Mouse (Mus musculus) layer of hippocampus, adult 9-10 months (tissue): ENCODE measurements around the gene Ric3.
"Not testable (repeated sequence)": the region's sequence is repeated elsewhere in the genome, so short reads cannot be mapped to it uniquely, and the experiment has no call there.

Experiments used
- DNase-seq: peaks from one replicate; pipeline ENCODE4 v3.0.0; 2022; ENCODE audit warnings: low spot score

Ric3 gene

DNA sequence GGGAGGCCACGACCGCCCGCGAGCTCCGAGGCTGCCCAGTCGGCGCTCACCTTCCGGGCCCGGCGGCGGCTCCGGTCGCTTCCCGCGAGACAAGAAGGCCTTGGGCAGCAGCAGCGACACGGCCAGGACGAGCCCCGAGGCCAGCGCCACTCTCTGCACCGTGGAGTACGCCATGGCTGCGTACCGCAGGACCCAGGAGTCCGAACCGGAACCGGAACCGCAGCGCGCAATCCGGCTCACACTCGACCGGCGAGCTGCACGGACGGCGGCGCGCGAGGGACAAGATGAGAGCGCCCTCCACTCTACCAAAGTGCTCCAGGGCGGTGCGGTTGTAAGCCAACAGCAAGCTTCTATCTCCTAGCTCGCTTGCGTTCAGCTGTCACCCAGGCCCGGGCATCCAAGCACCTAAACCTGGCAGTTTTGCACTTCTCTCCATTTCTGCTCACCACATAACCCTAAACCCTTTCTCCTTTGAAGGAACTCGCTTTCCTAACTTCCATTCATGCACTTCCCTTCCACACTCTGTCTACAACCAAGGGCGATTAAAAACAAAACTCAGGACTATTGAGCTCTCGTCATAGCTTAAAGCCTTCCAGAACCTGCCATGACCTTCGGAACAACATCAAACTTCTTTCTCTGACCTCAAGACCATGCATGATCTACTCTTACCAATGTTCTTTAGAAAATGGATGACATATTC lies at the start of gene Ric3:
TSS of gene Ric3 (minus strand) at position 219 of the 700 bp plus-strand sequence.
- DNase-seq = peak; percentile 71

DNA sequence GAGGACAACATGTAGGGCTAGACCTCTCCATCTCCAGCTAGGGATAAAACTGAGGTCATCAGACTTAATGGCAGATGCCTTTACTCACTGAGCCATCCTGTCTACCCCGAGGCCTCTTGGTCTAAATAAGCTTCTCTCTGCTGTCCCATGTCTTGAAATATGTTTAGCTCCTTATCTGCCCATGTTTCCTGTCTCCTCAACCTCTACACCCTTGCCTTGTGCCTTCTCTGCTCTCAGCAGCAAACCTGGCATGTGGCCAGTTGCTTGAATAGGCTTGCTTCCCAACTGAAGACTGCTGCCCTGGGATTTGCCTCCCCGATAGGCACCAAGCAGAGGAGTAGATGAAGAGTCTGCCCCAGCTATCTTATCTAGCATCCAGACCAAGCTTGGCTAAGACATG lies 48.4 kb upstream of the Ric3 start:
- DNase-seq = no peak

DNA sequence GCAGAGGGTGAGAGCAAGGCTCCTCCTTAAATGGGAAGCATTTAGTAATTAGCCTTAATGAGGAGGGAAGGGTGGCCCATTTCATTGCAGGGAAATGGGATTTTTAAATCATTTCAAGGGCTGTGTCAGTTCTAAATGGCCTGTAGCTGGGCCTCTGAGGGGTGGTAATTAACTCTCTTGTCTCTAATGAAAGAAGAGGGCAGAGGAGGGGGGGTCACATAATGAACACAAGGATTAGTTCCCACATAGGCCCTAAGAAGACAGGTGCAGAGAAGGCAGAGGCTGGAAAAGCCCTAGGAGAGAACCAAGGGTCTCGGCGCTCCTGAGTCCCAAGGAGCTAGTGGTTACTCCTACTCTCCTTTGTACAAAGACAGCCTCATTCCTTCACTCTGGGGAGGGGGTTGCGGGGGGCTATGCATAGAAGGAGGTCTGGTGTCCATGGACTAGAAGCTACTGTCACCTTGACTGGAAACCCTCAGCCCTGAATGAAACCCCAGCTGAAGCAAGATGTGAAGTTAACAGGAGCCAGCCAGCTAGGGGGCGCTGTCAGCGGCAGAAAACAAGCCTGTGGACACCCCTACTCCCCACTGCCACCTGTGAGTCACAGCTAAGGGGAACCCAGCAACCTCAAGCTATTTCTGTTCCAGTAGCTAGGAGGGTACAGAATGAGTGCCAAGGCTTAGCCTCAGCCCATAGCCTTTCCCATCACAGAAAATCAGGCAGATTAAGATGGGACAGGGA lies 47.0 kb upstream of the Ric3 start:
- no peak for DNase-seq

DNA sequence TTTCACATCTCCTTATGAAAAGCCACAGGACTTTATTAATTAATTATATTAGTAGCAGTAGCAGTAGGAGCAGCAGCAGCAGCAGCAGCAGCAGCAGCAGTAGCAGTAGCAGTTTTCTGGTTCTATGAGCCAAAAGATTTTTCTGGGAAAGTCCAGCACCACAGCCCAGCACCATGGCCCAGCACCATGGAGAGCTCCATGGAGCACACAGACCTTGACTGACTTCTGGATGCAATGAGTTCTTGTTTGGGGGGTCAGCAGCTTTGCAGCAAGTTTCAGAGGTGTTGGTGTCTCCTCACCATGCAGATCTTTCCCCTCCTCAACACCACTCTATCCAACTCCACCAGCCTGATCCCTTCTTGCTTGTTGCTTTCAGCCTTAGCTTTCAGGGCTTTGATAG lies 46.3 kb upstream of the Ric3 start:
- no peak for DNase-seq

DNA sequence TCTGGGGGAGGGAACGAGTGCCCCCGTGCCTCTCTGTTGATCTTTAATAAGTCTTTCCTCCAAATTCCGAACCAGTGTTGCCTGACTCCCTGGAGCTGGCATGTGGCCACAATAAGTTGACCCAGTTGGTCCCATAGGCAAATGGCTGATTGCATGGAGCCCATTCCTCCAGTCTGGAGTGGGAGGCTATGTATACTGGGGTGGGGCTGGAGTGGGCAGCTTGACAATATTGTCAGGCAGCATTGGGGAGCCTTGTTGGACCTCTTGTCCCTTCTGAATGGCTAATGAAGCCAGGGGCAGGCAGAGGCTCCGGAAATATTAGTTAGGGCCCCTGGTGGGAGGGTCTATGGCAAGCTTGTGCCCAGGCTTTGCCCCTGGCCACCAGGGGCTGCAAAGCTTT lies 32.8 kb upstream of the Ric3 start:
- DNase-seq = no peak

DNA sequence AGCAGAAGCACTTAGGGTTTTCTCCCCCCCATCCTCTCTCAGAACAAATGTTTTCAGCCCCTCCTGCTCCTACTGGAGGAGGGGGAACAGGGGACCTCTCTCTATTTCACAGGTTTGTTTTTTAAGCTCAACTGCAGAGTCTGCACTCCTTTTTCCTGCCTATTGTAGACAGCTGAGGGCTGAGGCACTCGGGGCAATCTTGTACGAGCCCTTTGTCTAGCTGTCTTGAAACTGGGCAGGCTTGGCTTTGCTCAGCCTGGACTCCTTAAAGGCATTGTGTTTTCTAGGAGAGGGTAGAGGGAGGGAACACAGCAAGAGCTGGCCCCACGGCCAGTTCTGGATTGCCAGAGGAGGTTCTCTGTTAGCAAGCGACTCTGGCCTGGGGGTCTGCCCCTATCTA lies 32.4 kb upstream of the Ric3 start:
- not testable (repeated sequence) for DNase-seq

DNA sequence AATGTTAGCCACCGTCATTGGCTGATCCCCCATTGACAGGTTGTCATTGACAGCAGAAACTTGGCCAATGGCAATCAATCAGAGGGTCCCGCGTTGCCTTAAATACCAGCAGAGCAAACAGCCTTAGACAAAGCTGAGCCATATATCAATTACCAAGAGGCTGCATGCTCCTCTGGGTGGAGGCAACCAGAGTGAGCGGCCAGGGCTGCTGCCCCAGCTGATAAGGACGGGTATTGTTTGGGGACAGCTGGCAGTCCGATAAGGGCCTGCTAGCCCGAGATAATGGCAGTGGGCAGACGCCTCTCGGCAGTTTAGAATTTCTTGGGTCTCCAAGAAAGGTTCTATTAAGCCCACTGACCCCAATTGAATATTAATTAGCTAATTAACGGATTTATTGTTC lies 31.8 kb upstream of the Ric3 start:
- no peak for DNase-seq

DNA sequence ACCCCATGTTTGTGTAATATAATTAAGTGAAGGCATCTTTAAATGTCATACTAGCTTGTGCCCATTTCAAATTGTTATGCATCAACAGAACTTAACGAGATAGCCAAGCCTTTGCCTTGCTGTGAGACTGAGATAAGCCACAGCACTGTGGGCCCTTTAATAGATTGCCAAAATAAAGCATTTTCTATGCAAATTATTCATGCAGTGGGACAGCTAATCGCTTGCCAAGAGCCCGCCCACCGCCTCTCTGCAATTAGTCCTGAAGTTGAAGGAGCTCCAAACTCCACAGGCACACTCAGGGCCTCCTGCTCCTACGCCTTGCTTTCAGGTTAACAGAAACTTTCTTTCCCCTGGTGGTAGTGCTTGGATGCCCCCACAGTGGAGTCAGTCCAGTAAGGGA lies 27.9 kb upstream of the Ric3 start:
- DNase-seq = peak; percentile 41

DNA sequence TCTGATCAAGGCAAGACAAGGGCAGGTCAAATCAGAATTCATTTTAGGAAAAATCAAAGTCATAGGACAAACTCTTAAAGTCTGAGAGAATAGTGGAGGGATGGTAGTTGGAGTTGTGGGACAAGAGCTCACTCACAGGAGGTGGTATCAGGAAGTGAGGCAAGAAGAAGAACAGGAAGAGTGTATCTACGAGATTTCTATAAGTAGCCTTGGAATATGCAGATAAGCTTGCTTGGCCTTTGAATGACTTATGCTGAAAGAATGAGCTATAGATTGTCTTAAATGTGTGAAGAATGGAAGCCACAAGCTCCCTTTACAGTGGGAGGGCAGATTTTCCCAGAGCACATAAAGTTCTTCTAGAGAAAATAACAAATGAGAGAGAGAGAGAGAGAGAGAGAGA lies 21.8 kb upstream of the Ric3 start:
- no peak for DNase-seq

DNA sequence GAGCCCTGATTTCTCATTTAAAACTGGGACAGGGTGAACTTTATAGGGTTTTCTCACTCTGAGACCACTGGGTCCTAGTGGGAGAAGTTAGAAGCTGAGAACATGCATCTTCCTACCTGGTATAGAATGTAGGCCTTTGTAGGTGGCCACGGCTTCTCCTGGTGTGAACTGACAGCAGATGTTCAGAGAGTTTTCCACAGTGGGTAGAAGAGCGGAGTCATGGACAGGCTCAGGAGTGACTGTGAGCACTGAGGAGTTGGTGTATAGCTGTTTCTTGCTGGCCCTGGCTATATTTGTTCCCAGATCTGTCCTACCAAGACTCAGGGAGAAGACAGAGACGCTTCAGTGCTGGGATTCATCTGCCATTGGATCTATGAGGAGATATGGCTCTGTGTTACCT lies 18.0 kb upstream of the Ric3 start:
- DNase-seq = no peak

DNA sequence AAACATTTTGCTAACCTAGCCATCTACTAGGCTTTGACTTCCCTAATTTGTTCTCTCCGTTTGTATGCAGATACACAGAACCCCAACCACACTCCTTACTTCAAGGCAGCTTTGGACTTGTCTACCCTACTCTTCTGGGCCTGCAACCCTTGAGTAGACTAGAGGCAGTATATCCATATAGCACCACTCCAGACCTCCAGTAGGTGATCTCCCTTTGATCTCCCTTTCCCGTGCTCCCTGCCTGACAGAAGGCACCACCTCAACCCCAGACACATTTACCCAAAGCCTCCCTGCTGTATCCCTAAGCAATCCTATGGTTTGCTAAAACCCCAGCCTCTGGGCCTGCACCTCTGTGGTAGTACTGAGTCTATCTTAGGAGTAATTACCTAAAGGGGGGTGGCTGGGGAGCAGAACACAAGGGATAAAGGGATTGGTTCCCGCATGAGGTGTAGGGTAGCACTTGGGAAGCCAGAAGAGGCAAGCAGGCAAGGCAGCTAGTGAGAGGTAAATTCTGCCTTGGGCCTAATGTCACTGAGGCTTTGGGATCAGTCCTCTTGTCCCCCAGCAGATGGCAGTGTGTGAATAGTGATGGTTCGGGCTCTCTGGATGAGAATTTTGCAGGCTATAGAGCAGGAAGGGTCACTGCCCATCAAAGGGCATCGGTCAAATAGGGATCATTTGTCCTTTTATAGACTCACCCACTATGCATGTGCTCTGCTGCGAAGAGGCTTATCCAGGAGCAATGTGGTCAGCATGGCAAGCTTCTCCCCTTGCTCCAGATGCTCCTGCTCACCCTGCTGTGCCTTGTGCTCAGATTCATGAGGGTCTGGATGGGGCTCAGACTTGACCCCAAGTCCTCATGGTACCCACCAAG lies 15.3 kb upstream of the Ric3 start:
- no peak for DNase-seq

DNA sequence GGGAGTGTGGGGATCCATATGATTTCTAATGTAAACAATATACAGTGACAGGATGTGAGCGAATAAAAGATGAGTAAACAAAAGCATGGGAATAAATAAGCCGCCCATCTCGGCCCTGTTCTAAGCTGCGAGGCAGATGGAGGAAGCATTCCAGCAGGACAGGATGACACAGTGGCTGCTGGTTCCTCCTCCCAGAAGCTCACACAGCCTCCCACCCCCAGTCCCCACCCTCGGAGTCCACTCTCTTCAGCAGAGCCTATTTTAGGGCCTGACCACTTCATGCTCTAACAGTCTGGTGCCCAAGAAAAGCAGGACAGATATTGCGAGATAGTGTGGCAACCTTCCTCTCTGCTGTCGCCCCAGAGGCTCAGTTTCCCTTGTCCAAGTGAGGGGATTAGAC lies 14.1 kb upstream of the Ric3 start:
- DNase-seq = no peak

DNA sequence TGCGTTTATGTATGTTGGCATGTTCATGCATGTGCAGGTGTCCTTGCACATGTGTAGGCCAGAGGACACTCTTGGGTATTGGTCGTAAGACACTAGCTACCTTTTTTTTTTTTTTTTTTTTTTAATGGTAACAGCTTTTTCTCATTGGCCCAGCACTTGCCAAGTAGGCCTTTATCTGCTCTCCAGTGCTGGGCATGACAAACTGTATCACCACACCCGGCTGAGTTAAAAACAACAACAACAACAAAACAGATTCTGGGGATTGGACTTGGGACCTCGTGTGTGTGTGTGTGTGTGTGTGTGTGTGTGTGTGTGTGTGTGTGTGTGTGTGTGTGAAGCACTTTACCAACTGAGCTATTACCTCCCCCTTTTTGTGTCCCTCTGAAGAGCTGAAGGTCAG lies 13.5 kb upstream of the Ric3 start:
- DNase-seq = no peak

DNA sequence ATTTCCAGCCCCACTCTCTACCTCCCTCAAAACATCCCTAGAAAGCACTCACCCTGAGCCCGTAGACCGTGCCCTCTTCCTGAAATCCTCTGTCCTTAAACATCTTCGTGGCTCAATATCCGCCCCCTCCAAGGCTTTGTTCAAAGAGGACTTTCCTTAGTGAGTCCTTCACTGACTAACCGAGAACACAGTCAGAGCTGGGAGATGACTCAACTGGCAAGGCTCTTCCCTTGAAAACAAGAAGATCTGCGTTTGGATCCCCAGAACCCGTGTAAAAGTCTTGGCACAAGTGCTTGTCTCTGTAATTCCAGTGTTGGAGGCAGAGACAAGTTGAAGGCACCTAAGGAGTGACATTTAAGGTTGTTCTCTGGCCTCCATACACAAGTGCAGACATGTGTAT lies 11.2 kb upstream of the Ric3 start:
- no peak for DNase-seq

DNA sequence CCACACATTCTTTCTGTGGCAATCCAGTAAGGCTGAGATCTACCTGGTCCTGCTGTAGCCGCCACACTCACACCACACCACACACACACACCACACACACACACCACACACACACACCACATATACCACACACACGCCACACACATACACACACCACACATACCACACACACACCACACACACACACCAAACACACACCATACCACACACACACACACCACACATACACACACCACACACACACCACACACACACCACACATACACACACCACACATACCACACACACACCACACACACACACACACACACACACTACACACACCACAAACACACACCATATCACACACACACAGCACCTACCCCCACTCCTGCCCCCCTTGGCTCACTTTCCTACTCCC lies 8.2 kb upstream of the Ric3 start:
- not testable (repeated sequence) for DNase-seq

DNA sequence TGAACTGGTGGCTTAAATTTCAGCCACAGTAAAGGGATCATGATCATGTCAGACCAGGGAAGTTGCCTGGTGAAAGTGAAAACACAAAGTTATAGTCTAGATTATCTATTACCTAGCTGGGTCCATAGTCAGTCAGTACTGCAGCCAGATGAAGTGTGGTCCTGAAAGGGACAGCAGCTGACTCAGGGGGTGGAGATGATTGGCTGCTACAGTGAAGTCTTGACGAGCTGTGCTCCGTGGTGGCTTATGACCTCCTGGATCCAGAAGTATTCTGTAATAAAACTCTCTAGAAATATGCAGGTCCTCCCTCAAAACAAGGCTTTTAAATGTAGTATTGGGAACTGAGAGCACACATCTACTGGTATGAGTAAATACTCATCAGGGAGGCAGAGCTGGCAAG lies 3.8 kb upstream of the Ric3 start:
- DNase-seq = no peak

DNA sequence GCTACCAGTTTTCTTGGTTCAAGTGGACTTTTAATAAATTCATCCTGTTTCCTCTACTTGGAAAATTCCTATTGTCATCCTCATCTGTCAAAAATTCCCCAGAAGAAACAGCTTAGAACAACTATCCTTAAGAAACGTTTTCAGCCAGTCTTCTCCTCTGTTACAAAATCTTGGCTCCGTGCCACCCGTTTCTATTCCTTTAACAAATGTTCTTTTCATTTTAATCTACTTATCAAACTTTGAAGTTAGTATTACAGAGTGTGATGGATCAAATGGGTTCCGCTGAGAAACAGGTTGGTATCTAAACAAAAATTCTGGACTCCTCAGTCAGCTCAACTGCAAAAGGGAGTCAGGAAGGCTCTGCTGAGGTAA lies 668 bp upstream of the Ric3 start:
- DNase-seq = no peak

DNA sequence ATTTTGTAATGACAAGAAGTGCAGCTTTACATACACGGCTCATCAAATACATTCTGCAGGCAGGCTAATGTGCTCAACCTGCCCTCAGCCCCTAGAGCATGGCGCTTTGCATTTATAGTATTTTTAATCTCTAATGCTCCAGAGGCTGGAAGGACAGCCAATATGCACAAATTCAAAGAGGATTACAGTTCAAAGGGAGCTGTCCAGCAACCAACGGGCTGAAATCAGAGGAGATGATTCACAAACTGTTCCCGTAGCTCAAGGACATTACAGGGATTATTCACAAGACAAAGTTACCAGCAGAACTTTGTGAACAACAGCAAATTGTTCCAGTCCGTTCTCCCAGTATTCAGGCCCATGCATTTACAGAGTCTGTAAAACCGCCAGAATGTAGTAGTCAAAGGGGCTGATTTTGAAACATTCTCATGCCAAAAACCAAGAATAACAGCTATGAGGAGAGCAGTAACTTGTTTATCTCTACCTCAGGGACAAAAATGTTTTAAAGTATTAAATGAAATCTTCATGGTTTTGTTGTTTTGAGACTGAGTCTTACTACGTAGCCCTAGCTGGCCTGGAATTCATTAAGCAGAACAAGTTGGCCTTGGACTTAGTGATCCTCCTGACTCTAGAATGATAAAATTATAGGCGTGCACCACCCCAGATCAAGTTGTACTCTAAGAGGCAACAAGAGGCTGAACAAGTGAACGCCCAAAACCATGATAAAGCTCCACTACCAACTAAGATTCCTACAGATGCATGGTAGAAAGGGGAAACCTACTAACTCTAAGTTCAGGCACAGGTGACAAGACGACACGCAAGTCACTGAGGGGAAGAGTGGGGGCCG lies 640 bp downstream of the Ric3 start:
- no peak for DNase-seq

DNA sequence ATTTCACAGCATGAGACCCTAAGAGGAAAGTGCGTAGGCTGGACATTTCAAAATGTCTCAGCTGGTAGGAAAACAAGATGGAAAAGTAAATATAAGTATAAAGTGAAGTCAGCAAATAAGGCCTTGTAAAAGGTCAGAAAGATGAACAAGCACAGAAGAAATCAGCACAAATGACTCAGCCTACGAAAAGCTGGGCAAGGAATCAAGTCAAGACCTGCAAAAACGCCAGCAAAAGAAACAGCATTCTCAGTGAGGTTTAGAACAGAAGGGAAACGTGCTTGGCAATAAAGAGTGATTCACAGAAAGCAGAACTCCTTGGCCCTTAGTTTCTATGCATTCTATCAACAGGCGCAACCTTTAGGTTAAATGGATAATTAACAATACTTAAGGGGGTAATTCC lies 10.8 kb downstream of the Ric3 start:
- no peak for DNase-seq

DNA sequence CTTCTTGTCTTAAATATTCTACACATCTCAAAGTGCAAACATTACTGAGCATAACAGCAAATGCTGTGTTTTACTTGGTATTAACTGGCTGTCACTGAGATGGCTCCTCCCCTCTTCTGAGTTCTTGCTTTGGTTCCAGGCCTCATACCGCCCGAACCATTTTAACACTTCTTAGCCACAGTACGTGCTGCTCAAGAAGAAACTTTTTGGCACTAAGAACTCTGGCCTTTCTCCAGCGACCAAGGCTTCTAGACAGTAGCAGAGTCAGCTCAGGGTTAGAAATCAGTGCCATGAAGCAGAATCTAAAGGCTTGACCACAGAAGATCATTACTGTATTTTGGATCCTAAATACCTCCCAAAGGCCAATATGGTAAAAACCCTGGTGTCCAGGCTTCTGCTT lies 13.5 kb downstream of the Ric3 start:
- no peak for DNase-seq

DNA sequence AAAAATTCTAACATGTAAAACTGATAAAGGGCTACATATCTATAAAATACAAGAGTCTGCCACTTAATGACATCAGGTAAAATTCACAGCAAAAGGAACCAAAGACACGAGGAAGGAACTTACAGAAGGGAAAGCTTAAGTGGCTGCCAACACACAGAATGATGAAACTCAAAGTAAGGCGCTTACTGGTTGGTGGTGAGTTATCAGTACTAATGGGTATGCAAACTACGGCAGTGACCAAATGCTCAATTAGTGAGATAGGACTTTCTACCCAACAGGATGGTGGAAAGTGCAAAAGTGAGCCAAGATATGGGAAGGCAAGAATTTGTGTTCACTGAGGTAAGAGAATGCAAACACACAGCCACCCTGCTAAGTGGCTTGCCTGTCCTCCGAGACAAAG lies 23.6 kb downstream of the Ric3 start:
- no peak for DNase-seq

DNA sequence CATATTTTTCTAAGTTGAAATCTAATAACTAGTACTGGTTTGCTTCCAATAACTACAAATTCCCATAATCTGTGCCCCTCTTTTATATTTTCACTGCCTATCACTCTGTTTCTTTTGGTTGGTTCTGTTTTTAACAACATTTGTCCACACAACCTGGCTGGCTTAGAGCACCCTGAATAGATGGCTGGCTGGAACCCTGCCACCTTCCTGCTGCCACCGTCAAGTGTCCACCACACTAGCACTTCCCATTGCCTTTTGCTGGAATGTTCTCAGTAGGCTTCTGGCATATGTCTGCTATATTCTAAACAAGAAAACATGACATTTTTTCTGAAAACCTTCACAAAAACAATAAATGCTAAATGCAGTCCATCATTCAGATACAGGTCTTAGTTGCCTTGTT lies 32.3 kb downstream of the Ric3 start:
- no peak for DNase-seq
